Mouse (Mus musculus): ENCODE results near the gene Eogt. TPM values are rescaled to one million over a fixed set of nuclear protein-coding genes. Genes with fewer than 3 reads are reported as not detected.
A peak's percentile ranks its signal among the peaks of the same experiment; 100 is the strongest.

Eogt gene
- polyA plus RNA-seq, 1 experiment from 2014 or later, result 8.0 TPM

DNA sequence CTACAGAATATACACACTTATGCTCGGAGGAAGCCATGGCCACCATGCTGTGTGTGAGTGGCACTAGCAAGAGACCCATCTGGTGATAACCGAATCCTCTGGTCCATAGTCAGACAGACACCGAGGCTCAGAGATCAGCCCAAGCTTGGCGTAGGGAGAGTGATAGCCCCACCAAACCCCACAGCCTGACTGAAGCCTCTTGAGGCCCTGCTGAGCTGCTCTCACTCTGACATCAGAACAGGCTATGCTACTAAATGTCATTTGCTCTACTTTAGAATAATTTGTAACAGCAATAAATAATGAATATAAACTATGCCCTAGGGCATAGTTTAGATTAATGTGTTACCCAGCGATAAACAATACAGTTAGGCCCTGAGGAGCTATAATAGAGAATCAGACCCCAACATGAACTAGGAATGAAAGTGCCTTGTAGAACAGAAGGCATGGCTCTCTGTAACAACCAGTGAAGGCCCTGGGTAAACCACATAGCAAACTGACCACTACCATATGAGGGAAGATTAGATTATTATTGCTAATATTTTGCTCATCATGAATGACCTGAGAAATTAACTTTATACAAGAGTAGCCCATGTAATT is 16.2 kb downstream of the Eogt start:
- Histone ChIP-seq H3K27me3 (replicated peaks) (no peaks in the 10 kb centered on the region), H3K9me3 (no peaks in the 10 kb centered on the region), H3K36me3 (no peaks in the 10 kb centered on the region), H3K9ac (no peak overlapping the region), H3K27ac (no peak overlapping the region), H3K4me2 (replicated peaks) (no peak overlapping the region), H3K4me3 (replicated peaks) (no peak overlapping the region), H3K4me1 (replicated peaks) (no peaks in the 10 kb centered on the region)
- no peak for ATAC-seq
- 79% methylated on average over 5 of the region's 5 CpGs for WGBS

DNA sequence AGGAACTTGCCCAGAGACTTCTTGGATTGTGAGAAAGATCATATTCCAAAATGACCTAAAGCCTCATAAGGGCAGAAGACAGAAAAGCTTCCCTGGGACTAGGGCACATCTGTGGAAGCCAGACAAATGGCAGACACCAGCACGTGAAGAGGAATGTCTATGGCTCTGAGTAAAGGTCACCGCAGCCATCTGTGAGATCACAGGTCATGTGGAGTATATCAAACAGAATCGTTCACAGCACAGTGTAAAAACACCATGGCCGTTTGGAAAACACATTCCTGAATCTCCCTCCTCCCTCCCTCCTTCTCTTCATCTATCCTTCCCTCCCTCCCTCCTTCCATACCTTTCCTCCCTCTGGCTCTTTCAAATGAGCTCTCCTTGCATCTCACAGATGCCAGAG is 17.2 kb downstream of the Eogt start:
- Histone ChIP-seq H3K9ac (no peak overlapping the region), H3K4me2 (replicated peaks) (no peak overlapping the region), H3K4me1 (replicated peaks) (no peaks in the 10 kb centered on the region), H3K27ac (no peak overlapping the region), H3K9me3 (no peaks in the 10 kb centered on the region), H3K36me3 (no peaks in the 10 kb centered on the region), H3K4me3 (replicated peaks) (no peak overlapping the region), H3K27me3 (replicated peaks) (no peaks in the 10 kb centered on the region)
- WGBS, result 33% methylated on average over 4 of the region's 4 CpGs
- ATAC-seq, result no peak

DNA sequence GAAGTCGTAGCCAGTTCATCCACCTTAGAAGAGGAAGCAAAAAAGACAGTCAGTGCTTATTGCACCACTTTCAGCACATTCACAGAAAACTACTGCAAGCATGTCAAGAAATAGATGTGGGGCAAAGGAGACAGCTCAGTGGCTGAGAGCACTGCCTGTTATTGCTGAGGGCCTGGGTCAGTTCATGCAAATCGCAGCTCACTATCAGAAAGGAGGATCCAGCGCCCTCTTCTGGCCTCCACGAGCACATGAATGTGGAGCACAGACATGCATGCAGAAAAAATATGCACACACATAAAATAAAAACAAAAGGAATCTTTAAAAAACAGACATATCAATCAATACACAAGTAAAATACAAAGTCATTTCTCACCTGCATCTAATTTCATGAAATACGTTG is 18.0 kb downstream of the Eogt start:
- H3K4me2 ChIP-seq (replicated peaks), result no peak overlapping the region
- H3K9ac ChIP-seq, result no peak overlapping the region
- H3K27ac ChIP-seq, result no peak overlapping the region
- 78% methylated on average over 5 of the region's 5 CpGs for whole genome bisulfite sequencing
- ATAC-seq, result no peak
- no peaks in the 10 kb centered on the region for H3K4me1 ChIP-seq (replicated peaks)
- no peak overlapping the region for H3K4me3 ChIP-seq (replicated peaks)
- no peaks in the 10 kb centered on the region for H3K27me3 ChIP-seq (replicated peaks)
- no peaks in the 10 kb centered on the region for H3K36me3 ChIP-seq
- H3K9me3 ChIP-seq, result no peaks in the 10 kb centered on the region

DNA sequence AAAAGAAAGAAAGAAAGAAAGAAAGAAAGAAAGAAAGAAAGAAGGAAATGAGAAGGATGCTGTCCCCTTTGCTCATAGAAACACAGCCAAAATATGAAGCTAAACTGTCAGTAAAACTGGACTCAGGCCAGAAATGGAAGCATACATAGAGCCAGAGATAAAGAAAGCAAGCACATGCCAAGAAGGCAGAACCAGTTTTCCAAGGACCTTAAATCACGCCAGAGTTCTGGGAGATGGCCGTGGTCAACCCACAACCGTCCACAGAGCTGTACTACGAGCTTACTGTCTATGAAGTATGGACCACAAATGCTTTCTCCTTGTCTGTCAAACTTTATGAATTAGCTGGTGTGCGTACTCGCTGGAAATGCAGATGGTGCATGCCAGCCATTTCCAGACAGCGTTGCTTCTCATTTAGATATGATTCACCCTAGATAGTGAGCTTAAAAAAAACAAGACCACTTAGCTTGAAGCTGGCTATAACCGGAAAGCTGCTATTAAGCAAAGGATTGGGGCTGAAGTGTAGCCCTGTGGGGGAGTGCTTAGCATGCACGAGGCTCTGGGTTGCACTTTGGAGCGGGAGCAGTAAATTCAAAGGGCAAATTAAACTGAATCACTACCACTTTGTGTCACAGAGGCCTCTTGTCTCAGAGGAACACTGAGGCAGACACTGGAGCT is 24.5 kb downstream of the Eogt start:
- H3K27me3 ChIP-seq (replicated peaks), result no peaks in the 10 kb centered on the region
- no peak overlapping the region for H3K9ac ChIP-seq
- no peaks in the 10 kb centered on the region for H3K36me3 ChIP-seq
- ATAC-seq, result peak; percentile 78
- H3K4me1 ChIP-seq (replicated peaks), result peaks cover 8% of the 10 kb centered on the region; the same call in 1 of the 2 replicates
- peak overlapping the region; percentile 27; the same call in 1 of the 2 replicates for H3K27ac ChIP-seq
- no peak overlapping the region for H3K4me2 ChIP-seq (replicated peaks)
- no peaks in the 10 kb centered on the region for H3K9me3 ChIP-seq
- 50% methylated on average over 10 of the region's 10 CpGs for WGBS
- H3K4me3 ChIP-seq (replicated peaks), result no peak overlapping the region

DNA sequence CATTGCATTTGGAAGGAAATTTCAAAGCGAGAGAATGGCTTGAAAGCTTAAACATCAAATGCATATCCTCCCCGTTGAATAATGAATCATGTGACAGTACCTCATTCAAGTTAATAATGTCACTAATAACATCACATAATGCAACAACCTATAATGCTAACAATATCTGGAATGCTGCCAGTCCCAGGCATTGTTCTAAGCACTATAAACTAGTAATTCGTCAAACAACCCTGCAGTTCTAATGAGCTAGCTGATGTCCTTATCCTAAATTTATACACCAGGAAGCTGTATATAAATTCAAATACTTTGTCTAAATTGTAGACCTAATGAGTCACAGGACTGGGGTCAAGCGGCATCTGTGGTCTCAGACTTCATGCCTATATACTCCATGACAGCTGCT is 28.1 kb downstream of the Eogt start:
- 75% methylated on average over 4 of the region's 4 CpGs for WGBS
- ATAC-seq, result no peak

DNA sequence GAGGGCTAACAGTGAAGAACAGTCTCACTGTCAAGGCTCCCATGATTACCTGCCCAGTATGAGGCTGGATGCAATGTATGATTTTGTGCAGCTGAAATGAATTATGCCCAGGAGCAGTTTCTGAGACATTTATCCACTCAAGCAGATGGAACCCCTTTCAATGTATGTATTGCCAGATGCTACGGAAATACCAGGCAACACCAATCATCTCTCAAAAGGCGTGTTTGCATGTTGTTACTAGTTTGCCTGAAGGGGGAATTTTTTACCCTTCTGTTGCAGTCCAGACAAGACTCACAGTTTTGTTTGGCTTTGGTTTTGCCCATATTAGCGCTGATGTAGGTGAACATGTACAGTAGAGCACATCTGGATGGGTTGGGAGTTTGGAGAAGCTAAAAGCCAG is 30.7 kb downstream of the Eogt start:
- no peak for ATAC-seq
- H3K9ac ChIP-seq, result no peak overlapping the region
- H3K9me3 ChIP-seq, result no peaks in the 10 kb centered on the region
- no peak overlapping the region for H3K27ac ChIP-seq
- no peak overlapping the region for H3K4me3 ChIP-seq (replicated peaks)
- no peak overlapping the region for H3K4me2 ChIP-seq (replicated peaks)
- H3K4me1 ChIP-seq (replicated peaks), result no peaks in the 10 kb centered on the region
- no peaks in the 10 kb centered on the region for H3K27me3 ChIP-seq (replicated peaks)
- no peaks in the 10 kb centered on the region for H3K36me3 ChIP-seq
- 80% methylated on average over 3 of the region's 3 CpGs for WGBS

More for the DNA sequence above, 28.1 kb downstream of the Eogt start:
- no peaks in the 10 kb centered on the region for H3K27me3 ChIP-seq (replicated peaks)
- no peaks in the 10 kb centered on the region for H3K9me3 ChIP-seq
- H3K4me2 ChIP-seq (replicated peaks), result no peak overlapping the region
- H3K9ac ChIP-seq, result no peak overlapping the region
- peaks cover 8% of the 10 kb centered on the region; the same call in 1 of the 2 replicates for H3K4me1 ChIP-seq (replicated peaks)
- no peak overlapping the region for H3K4me3 ChIP-seq (replicated peaks)
- H3K27ac ChIP-seq, result no peak overlapping the region
- no peaks in the 10 kb centered on the region for H3K36me3 ChIP-seq

DNA sequence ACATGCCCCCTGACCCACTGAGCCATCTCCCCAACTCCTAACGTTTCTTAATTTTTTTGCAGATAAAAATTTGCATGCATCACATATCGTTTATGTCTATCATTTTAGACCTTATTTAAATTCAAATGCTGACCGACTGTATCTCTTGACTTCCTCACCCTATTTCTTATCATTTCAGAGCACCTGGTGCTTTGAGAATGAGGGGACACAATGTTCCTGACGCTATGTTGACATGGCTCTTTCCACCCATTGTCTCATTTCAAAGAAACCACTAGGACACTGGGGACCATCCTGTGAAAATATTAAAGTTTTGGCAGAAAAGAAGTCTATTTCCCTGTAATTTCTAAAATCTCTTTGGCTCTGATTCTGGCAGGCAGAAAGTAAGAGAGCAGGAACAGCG is 32.1 kb downstream of the Eogt start:
- H3K27ac ChIP-seq, result no peak overlapping the region
- H3K4me3 ChIP-seq (replicated peaks), result no peak overlapping the region
- WGBS, result 84% methylated on average over 5 of the region's 5 CpGs

DNA sequence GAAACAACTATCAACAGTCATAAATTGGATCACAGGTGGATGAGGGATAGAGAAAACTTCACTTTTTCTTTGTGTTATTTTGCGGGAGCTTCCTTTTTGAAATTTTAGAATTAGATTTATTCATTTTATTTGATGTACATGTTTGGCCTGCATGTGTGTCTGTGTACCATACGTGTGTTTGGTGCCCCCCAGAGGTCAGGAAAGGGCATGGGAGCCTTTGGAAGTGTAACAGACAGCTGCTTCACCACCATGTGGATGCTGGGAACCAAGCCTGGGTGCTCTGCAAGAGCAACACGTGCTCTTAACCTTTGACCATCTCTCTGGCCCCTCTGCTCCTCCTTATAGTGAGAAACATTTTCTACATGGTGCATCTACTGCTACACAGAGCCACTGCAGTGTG is 34.2 kb downstream of the Eogt start:
- no peak overlapping the region for H3K4me2 ChIP-seq (replicated peaks)
- ATAC-seq, result no peak
- no peaks in the 10 kb centered on the region for H3K36me3 ChIP-seq
- no peaks in the 10 kb centered on the region for H3K27me3 ChIP-seq (replicated peaks)
- no peak overlapping the region for H3K9ac ChIP-seq
- H3K27ac ChIP-seq, result no peak overlapping the region
- H3K4me1 ChIP-seq (replicated peaks), result no peaks in the 10 kb centered on the region
- no peaks in the 10 kb centered on the region for H3K9me3 ChIP-seq
- 63% methylated on average over 3 of the region's 3 CpGs for WGBS
- no peak overlapping the region for H3K4me3 ChIP-seq (replicated peaks)

More for the DNA sequence above, 32.1 kb downstream of the Eogt start:
- Histone ChIP-seq H3K9me3 (no peaks in the 10 kb centered on the region), H3K36me3 (no peaks in the 10 kb centered on the region), H3K4me1 (replicated peaks) (no peaks in the 10 kb centered on the region), H3K4me2 (replicated peaks) (no peak overlapping the region), H3K9ac (no peak overlapping the region), H3K27me3 (replicated peaks) (no peaks in the 10 kb centered on the region)
- ATAC-seq, result no peak

DNA sequence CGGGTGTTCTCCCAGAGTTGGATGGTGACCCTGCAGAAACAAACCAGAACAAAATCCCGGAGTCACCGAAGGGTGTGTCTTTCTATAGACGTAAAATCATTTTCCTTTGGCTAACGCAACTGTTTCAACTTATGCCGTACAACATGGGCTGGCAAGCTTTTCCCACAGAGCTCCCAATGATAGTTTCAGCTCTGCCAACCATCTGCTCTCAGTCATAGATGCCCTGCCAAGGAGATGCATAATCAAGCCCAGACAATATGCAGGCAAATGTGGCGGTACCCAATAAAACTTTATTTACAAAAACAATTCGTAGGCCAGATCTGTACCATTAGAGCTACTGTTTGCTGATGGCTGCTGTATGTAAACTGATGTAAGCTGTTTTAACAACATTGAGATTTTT is 36.8 kb downstream of the Eogt start:
- Histone ChIP-seq H3K36me3 (no peaks in the 10 kb centered on the region), H3K4me2 (replicated peaks) (no peak overlapping the region), H3K27me3 (replicated peaks) (no peaks in the 10 kb centered on the region), H3K4me3 (replicated peaks) (no peak overlapping the region), H3K9me3 (no peaks in the 10 kb centered on the region), H3K9ac (no peak overlapping the region), H3K4me1 (replicated peaks) (no peaks in the 10 kb centered on the region), H3K27ac (no peak overlapping the region)
- WGBS, result 88% methylated on average over 8 of the region's 8 CpGs
- ATAC-seq, result no peak

DNA sequence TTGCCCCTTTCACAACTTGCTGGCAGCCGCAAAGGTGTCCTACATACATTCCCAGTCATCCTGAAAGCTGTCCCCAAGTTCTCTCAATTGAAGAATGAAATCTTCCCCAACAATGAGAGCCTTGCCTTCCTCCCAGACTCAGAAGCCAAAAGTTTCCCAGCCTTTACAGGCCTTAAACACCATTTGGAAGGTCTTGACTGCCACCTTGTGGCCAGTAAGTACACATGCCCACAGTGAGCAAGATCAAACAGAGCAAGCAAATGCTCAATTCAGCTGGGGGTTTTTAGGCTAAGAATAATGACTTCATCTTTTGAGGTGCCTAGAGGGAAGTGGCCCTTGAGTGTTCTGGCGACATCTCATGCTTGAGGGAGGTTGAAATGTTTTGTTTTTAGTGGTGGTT is 42.2 kb downstream of the Eogt start:
- peak; percentile 69; the same call in 1 of the 2 replicates for ATAC-seq
- WGBS, result 15% methylated on average over 2 of the region's 2 CpGs

DNA sequence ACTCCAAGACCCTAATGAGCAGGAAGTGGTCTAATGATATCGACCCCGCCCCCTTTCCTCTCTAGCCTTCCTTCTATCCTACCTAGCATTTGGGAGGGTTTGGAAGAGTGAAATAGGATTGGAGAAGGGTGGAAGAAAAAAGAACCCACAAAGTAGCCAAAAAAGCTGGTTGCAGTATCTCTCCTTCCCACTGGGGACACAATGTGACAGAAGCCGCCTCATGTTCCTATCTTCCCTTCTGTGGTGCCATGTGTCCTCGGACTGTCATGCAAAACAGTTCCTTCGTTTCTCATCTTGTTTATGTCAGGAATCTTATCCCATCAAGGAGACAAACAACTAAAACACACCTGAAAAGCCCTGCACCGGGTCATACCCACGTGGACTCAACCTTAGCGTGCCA is 42.9 kb downstream of the Eogt start:
- Histone ChIP-seq H3K9me3 (no peaks in the 10 kb centered on the region), H3K4me2 (replicated peaks) (no peak overlapping the region), H3K4me3 (replicated peaks) (no peak overlapping the region), H3K27me3 (replicated peaks) (no peaks in the 10 kb centered on the region; the same call in 1 of the 2 replicates), H3K9ac (no peak overlapping the region), H3K4me1 (replicated peaks) (0 out of 2 replicates have a peak, but pooled peaks cover 4% of the 10 kb centered on the region), H3K36me3 (no peaks in the 10 kb centered on the region), H3K27ac (no peak overlapping the region)
- no peak for ATAC-seq
- WGBS, result 83% methylated on average over 8 of the region's 8 CpGs

More for the DNA sequence above, 42.2 kb downstream of the Eogt start:
- Histone ChIP-seq H3K27ac (no peak overlapping the region), H3K4me3 (replicated peaks) (no peak overlapping the region), H3K9me3 (no peaks in the 10 kb centered on the region), H3K36me3 (no peaks in the 10 kb centered on the region), H3K4me2 (replicated peaks) (no peak overlapping the region), H3K9ac (no peak overlapping the region), H3K4me1 (replicated peaks) (0 out of 2 replicates have a peak, but pooled peaks cover 2% of the 10 kb centered on the region), H3K27me3 (replicated peaks) (no peaks in the 10 kb centered on the region; the same call in 1 of the 2 replicates)

DNA sequence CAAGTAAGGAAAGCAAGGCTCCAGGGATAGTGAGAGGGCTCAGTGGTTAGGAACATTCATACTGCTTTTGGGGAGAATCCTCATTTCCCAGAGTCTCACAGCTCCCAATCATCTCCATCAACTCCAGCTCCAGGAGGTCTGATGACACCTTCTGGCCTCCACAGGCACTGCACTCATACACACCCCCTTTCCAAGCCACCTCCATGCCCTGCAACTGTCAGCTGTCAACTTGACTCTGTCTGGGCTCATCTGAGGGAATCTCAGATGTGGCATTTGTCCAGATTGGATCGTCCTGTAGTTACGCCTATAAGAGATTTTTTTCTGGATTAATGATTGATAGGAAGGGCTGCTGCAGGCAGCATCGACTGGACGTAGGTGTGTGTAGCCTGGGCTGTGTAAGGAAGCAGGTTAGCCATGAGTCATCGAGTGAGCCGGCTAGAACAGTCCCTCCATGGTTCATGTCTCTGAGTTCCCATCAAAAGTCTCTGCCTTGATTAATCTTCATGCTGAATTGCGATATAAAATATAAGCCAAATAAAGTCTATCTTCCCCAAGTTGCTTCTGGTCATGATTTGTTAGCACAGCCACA is 44.6 kb downstream of the Eogt start:
- no peaks in the 10 kb centered on the region; the same call in 1 of the 2 replicates for H3K27me3 ChIP-seq (replicated peaks)
- H3K4me2 ChIP-seq (replicated peaks), result no peak overlapping the region
- 58% methylated on average over 7 of the region's 7 CpGs for WGBS
- H3K4me3 ChIP-seq (replicated peaks), result no peak overlapping the region
- H3K27ac ChIP-seq, result no peak overlapping the region
- 0 out of 2 replicates have a peak, but pooled peaks cover 4% of the 10 kb centered on the region for H3K4me1 ChIP-seq (replicated peaks)
- ATAC-seq, result peak; percentile 76
- H3K9ac ChIP-seq, result no peak overlapping the region
- H3K9me3 ChIP-seq, result no peaks in the 10 kb centered on the region
- H3K36me3 ChIP-seq, result no peaks in the 10 kb centered on the region

Measured in intestine, embryonic 15.5 days (tissue).